Mouse (Mus musculus): ENCODE measurements around the gene Sh3rf1. TPM values are rescaled to one million over a fixed set of nuclear protein-coding genes. Genes with fewer than 3 reads are reported as not detected.

Sh3rf1 gene
- polyA plus RNA-seq, 1 experiment from 2014 or later: 12.8 TPM

GRCm38 (mm10) chr8:61244157-61244556 lies 20.5 kb downstream of the Sh3rf1 start:
- H3K4me3 ChIP-seq: no peak overlapping the region
- H3K4me2 ChIP-seq (replicated peaks): no peak overlapping the region
- 96% methylated on average over 7 of the region's 7 CpGs for WGBS
- peaks cover 11% of the 10 kb centered on the region for H3K36me3 ChIP-seq
- no peaks in the 10 kb centered on the region for H3K27me3 ChIP-seq
- peaks cover 9% of the 10 kb centered on the region for H3K4me1 ChIP-seq
- ATAC-seq (ENCODE audit: low FRiP score, low read depth): no peak
- H3K27ac ChIP-seq: no peak overlapping the region
- peaks cover 9% of the 10 kb centered on the region for H3K9me3 ChIP-seq
- no peak overlapping the region for H3K9ac ChIP-seq

- Histone ChIP-seq H3K4me2 (replicated peaks) (no peak overlapping the region), H3K9me3 (peaks cover 16% of the 10 kb centered on the region), H3K4me3 (no peak overlapping the region), H3K9ac (no peak overlapping the region), H3K27me3 (no peaks in the 10 kb centered on the region), H3K36me3 (peaks cover 17% of the 10 kb centered on the region), H3K27ac (no peak overlapping the region), H3K4me1 (peaks cover 16% of the 10 kb centered on the region)
- 68% methylated on average over 13 of the region's 13 CpGs for WGBS
- ATAC-seq (ENCODE audit: low FRiP score, low read depth): no peak
Measured at GRCm38 (mm10) chr8:61247270-61248025, 23.8 kb downstream of the Sh3rf1 start.

DNA sequence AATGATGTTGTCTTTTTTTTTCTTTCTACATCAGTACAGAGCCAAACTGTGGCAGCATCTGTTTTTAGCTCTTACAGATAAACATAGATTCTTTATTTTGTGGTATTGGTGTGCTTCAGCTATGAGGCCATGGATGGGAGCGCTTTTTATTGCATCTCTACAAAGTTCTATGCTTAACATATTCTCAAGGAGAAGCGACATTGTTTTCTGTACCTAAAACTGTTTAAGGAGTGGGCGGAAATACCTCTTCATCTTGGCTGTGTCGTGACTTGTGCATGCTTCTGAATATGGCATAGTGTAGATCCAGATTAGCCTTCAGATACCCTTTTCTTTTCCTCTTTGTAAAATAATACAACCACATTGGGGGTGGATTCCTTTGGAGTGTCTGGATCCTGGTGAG lies 25.8 kb downstream of the Sh3rf1 start:
- Histone ChIP-seq H3K9me3 (peaks cover 13% of the 10 kb centered on the region), H3K27me3 (no peaks in the 10 kb centered on the region), H3K9ac (no peak overlapping the region), H3K27ac (no peak overlapping the region), H3K36me3 (peaks cover 10% of the 10 kb centered on the region), H3K4me1 (peaks cover 16% of the 10 kb centered on the region), H3K4me2 (replicated peaks) (no peak overlapping the region), H3K4me3 (no peak overlapping the region)
- no peak for ATAC-seq (ENCODE audit: low FRiP score, low read depth)
- WGBS: 91% methylated on average over 4 of the region's 4 CpGs

GRCm38 (mm10) chr8:61254196-61254595 lies 30.5 kb downstream of the Sh3rf1 start:
- Histone ChIP-seq H3K27ac (no peak overlapping the region), H3K4me3 (no peak overlapping the region), H3K4me2 (replicated peaks) (no peak overlapping the region), H3K27me3 (no peaks in the 10 kb centered on the region), H3K9me3 (peaks cover 10% of the 10 kb centered on the region), H3K36me3 (peaks cover 8% of the 10 kb centered on the region), H3K4me1 (peaks cover 21% of the 10 kb centered on the region), H3K9ac (no peak overlapping the region)
- ATAC-seq (ENCODE audit: low FRiP score, low read depth): no peak
- WGBS: 60% methylated on average over 5 of the region's 5 CpGs

- peaks cover 31% of the 10 kb centered on the region for H3K4me1 ChIP-seq
- no peaks in the 10 kb centered on the region for H3K9me3 ChIP-seq
- no peak overlapping the region for H3K9ac ChIP-seq
- no peak overlapping the region for H3K4me2 ChIP-seq (replicated peaks)
- WGBS: 82% methylated on average over 9 of the region's 9 CpGs
- H3K4me3 ChIP-seq: no peak overlapping the region
- no peak for ATAC-seq (ENCODE audit: low FRiP score, low read depth)
- no peak overlapping the region for H3K27ac ChIP-seq
- no peaks in the 10 kb centered on the region for H3K27me3 ChIP-seq
- no peaks in the 10 kb centered on the region for H3K36me3 ChIP-seq
Measured at GRCm38 (mm10) chr8:61258828-61259227, 35.2 kb downstream of the Sh3rf1 start.

- H3K9ac ChIP-seq: no peak overlapping the region
- no peaks in the 10 kb centered on the region for H3K27me3 ChIP-seq
- 92% methylated on average over 7 of the region's 7 CpGs for WGBS
- H3K4me1 ChIP-seq: peaks cover 31% of the 10 kb centered on the region
- no peaks in the 10 kb centered on the region for H3K36me3 ChIP-seq
- ATAC-seq (ENCODE audit: low FRiP score, low read depth): no peak
- H3K4me3 ChIP-seq: no peak overlapping the region
- H3K4me2 ChIP-seq (replicated peaks): no peak overlapping the region
- H3K9me3 ChIP-seq: no peaks in the 10 kb centered on the region
- H3K27ac ChIP-seq: no peak overlapping the region
Measured at GRCm38 (mm10) chr8:61259526-61259925, 35.9 kb downstream of the Sh3rf1 start.

- Histone ChIP-seq H3K36me3 (no peaks in the 10 kb centered on the region), H3K27me3 (no peaks in the 10 kb centered on the region), H3K4me1 (peaks cover 30% of the 10 kb centered on the region), H3K9me3 (no peaks in the 10 kb centered on the region), H3K4me2 (replicated peaks) (no peak overlapping the region), H3K27ac (no peak overlapping the region), H3K9ac (no peak overlapping the region), H3K4me3 (no peak overlapping the region)
- no peak for ATAC-seq (ENCODE audit: low FRiP score, low read depth)
- 58% methylated on average over 7 of the region's 7 CpGs for WGBS
Measured at GRCm38 (mm10) chr8:61260530-61260929, 36.9 kb downstream of the Sh3rf1 start.

GRCm38 (mm10) chr8:61261374-61261773 lies 37.7 kb downstream of the Sh3rf1 start:
- Histone ChIP-seq H3K27ac (no peak overlapping the region), H3K9ac (no peak overlapping the region), H3K27me3 (no peaks in the 10 kb centered on the region), H3K9me3 (no peaks in the 10 kb centered on the region), H3K36me3 (no peaks in the 10 kb centered on the region), H3K4me2 (replicated peaks) (no peak overlapping the region), H3K4me1 (peaks cover 27% of the 10 kb centered on the region), H3K4me3 (no peak overlapping the region)
- WGBS: 68% methylated on average over 4 of the region's 4 CpGs
- no peak for ATAC-seq (ENCODE audit: low FRiP score, low read depth)

DNA sequence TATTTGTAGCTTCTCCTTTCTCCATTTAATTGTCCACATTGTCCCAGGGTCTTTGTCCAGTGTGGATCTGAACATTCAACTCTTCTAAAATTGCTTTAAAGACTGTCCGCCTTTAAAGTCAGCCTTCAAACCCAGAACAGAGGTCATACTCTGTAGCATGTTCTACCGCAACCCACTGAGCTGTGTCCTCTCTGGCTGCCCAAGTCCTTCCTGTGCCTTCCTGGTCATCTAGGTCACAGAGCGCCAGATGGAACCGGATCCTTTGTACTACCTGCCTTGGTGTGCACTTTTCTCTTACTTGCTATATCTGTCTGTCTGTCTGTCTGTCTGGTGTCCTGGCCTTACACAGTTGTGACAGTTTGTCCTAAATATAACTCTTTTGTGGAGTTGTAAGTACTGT lies 40.0 kb downstream of the Sh3rf1 start:
- no peak overlapping the region for H3K9ac ChIP-seq
- H3K4me3 ChIP-seq: no peak overlapping the region
- WGBS: 91% methylated on average over 4 of the region's 4 CpGs
- no peaks in the 10 kb centered on the region for H3K9me3 ChIP-seq
- peaks cover 43% of the 10 kb centered on the region for H3K4me1 ChIP-seq
- no peak for ATAC-seq (ENCODE audit: low FRiP score, low read depth)
- H3K27me3 ChIP-seq: no peaks in the 10 kb centered on the region
- H3K4me2 ChIP-seq (replicated peaks): no peak overlapping the region
- H3K36me3 ChIP-seq: no peaks in the 10 kb centered on the region
- no peak overlapping the region for H3K27ac ChIP-seq

DNA sequence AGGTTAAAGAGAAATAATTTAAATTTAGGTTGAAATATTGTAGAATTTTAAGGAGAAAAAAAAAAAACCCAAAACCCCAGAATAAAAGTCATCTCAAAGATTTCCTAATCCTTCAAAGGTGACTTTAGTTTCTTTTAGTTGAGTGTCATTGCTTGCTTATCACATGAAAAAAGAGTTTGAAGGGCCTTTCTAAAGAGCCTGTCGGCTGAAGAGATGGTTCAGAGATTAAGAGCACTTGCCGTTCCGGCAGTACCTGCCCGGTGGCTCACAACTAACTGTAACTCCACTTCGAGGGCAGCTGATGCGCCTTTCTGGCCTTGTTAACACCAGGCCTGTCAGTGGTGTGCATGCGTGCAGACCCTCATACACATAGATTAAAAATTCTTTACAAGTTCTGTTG lies 41.2 kb downstream of the Sh3rf1 start:
- H3K4me1 ChIP-seq: peaks cover 44% of the 10 kb centered on the region
- no peaks in the 10 kb centered on the region for H3K9me3 ChIP-seq
- 86% methylated on average over 7 of the region's 7 CpGs for WGBS
- H3K9ac ChIP-seq: no peak overlapping the region
- no peak for ATAC-seq (ENCODE audit: low FRiP score, low read depth)
- H3K4me2 ChIP-seq (replicated peaks): no peak overlapping the region
- peak overlapping the region; percentile 28; the same call in 1 of the 2 replicates for H3K27ac ChIP-seq
- H3K36me3 ChIP-seq: no peaks in the 10 kb centered on the region
- no peak overlapping the region for H3K4me3 ChIP-seq
- no peaks in the 10 kb centered on the region for H3K27me3 ChIP-seq

GRCm38 (mm10) chr8:61265390-61265789 lies 41.7 kb downstream of the Sh3rf1 start:
- Histone ChIP-seq H3K4me1 (peaks cover 42% of the 10 kb centered on the region), H3K27ac (peak overlapping the region; percentile 49; the same call in 1 of the 2 replicates), H3K27me3 (no peaks in the 10 kb centered on the region), H3K4me2 (replicated peaks) (no peak overlapping the region), H3K9me3 (no peaks in the 10 kb centered on the region), H3K9ac (no peak overlapping the region; the same call in 1 of the 2 replicates), H3K4me3 (no peak overlapping the region), H3K36me3 (no peaks in the 10 kb centered on the region)
- WGBS: 63% methylated on average over 5 of the region's 5 CpGs
- ATAC-seq (ENCODE audit: low FRiP score, low read depth): no peak

GRCm38 (mm10) chr8:61267061-61267460 lies 43.4 kb downstream of the Sh3rf1 start:
- ATAC-seq (ENCODE audit: low FRiP score, low read depth): peak; percentile 35; the same call in 1 of the 2 replicates
- Histone ChIP-seq H3K4me1 (peaks cover 44% of the 10 kb centered on the region), H3K9me3 (no peaks in the 10 kb centered on the region), H3K4me3 (no peak overlapping the region), H3K27me3 (no peaks in the 10 kb centered on the region), H3K9ac (no peak overlapping the region), H3K27ac (no peak overlapping the region), H3K4me2 (replicated peaks) (no peak overlapping the region), H3K36me3 (no peaks in the 10 kb centered on the region)
- 96% methylated on average over 1 of the region's 1 CpGs for WGBS

DNA sequence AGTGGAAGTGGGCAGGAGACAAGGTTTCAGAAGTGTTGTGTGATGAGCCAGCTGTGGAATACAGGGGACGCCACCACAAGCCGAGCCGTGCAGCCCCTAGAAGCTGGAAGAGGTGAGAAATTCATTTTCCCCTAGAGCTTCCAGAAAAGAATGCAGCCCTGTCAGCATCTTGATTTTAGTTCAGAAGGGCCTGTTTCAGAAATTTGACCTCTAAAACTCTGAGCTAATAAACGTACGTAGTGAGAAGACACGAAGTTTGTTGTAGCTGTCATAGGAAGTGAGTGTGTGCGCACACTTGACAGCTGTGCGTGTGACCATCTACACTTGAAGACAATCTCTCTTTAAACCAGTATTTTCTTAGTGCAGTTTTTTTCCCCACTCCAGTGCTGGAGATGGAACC lies 44.0 kb downstream of the Sh3rf1 start:
- Histone ChIP-seq H3K27me3 (no peaks in the 10 kb centered on the region), H3K36me3 (no peaks in the 10 kb centered on the region), H3K4me1 (peaks cover 45% of the 10 kb centered on the region), H3K9me3 (no peaks in the 10 kb centered on the region), H3K4me2 (replicated peaks) (no peak overlapping the region), H3K9ac (no peak overlapping the region), H3K4me3 (no peak overlapping the region), H3K27ac (peak overlapping the region; percentile 55)
- 37% methylated on average over 8 of the region's 8 CpGs for WGBS
- 0 out of 2 replicates have a peak, but pooled peaks have one; percentile 20 for ATAC-seq (ENCODE audit: low FRiP score, low read depth)
